Mouse (Mus musculus): ENCODE measurements at regions not wholly inside any gene's neighbourhood (a gene's known extent, or its start where the extent isn't known, plus 50 kb on each side); places are given as distances from the start of the nearest gene placed in this dataset.

DNA sequence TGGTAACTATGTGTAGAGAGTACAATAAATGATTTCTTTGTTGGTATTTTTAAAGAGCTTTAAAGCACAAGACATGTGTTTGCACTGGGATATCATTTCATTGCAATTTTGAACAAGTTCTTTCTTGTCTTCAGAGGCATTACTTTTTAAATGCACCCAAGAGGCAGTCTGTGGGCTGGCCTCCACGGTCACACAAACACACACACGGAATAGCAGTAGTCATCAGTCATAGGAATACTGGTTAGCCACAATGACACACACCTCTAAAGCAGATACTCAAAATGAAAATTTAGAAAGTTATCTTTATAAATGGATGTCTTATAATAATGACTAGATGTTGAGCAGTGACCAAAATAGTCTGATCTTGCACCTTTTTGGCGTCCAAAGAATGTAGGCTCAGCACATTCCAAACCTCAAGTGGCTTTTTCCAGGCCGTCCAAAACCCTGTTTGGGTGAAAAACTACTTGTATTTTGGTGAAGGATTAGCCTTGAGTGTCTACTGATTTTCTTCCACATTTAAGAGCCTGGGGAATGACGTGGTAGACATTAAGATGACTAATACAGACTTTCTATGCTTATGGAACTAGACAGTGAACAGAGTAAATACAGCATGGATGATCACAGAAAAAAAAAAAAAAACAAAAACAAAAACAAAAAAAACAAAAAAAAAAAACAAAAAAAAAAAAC, 658.5 kb downstream of the Inhba start:
- DNase-seq: no peak

DNA sequence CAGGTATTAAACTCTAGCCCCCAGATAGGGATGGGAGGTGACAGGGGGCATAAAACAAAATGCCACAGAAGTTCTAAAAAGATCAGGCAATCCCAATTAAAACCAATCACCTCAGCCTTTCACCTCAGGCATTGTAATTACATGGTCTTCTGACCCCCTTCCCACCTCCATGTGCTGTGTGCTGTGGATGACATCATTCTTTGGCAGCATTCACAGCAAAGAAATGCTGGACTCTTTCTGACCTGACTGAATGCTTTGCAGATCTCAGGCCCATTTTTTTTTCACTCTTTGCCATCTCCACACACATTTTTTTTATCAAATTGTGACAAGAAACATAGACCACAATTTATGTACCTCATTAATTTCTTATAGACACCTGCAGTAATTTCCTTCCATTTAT, 659.1 kb downstream of the Inhba start:
- DNase-seq: no peak

DNA sequence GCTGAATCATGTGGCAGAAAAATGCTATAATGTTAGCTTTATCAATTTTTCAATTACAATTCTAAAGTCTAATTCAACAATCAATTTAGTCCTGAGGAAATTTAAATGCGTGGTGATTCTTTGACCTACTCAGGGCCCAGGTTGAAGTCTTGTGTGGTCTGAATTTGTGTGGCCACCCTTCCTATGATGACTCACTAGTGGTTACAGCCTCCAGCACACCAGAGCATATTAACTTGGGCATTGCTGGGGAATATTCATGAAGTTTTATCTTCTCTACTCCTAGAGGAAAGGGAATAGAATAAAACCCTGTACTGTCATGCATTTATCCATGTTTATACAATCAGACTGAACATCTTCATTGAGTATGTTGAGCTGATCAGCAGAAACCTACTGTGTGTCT, 665.2 kb downstream of the Inhba start:
- no peak for DNase-seq

DNA sequence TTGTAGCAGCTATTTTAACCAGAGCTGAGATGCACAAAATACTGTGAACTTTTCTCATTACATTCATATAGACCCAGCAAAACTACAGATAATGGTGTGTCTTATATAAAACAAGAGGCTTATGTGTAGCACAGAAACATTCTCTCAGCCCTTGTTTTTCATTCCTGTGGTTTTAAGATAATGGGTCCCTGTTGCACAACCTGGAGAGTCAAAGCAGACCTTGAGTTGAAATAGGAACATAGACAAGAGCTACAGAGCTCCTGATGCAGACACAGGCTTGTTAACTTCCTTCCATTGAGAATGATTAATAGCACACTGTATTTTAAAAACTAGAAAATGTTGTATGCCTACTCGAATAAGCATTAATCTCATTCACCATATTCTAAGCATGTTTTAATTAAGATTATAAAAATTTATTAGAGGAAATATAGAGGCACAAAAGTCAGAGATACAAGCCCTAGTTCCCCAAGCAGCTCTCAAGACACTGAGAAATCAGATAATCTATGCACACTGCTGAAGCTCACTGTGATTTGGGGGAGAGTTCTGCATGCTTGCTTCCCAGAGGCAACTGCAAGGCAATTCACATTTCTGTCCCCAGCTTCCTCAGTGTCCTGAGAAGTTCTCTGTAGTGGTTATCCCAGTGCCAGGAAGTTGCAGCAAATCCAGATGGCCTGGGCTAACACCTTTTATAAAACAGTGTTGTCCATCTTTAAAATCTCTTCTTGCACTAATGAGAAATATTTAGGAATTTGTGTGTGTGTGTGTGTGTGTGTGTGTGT, 666.8 kb downstream of the Inhba start:
- no peak for DNase-seq

DNA sequence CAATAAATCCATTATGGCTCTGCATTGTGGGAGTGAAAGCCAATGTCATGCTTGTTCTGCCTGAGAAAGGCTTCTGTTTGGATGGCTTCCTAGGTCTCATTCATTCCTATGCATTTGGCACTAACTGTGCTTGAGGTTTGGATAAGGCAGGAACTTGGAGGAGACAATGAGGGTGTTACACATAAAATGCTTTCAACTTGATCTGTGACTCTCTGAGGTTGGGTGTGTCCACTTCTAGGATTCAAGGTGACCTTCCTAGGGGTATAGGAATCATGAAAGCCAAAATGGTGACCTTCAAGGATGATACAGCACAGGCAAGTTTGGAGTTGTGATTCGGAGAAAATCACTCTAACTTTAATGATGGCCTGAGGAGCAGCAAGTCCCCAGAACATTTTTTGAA, 682.5 kb downstream of the Inhba start:
- no peak for DNase-seq

DNA sequence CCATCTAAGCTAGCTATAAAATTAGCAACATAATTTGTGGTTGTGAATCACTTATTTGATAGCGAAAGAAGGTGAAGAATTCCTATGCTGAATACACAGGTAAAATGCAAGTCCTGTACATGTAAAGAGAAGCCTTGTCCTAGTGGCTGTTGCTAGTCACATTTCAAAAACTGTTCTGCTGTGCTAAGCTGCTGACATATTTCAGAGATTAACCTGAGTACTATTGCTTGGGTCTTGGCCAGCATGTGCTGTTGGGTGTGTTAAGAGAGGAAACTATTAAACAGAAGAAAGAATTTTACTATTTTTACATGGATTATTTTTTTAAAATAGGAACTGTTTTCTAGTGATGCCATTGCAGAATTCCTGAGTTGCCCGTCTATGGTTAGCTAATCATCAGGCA, 689.3 kb downstream of the Inhba start:
- DNase-seq: no peak

DNA sequence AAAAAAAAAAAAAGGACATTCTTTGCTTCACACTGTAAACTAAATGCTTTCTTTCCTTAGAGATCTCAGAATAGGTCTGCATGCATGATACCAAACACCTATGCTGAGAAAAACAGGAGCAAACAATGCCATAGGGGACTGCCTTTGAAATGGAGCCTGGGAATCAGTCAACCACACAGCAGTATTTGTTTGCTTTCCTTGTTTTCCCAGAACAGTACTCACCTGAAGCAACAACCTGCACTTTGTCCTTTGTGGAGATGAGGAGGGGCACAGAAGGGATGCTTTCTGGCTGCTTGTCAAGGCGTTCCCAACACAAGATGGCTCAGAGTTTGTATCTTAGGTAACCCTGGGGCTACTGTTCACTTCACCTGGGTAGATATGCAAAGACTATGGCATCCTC, 690.5 kb downstream of the Inhba start:
- no peak for DNase-seq

DNA sequence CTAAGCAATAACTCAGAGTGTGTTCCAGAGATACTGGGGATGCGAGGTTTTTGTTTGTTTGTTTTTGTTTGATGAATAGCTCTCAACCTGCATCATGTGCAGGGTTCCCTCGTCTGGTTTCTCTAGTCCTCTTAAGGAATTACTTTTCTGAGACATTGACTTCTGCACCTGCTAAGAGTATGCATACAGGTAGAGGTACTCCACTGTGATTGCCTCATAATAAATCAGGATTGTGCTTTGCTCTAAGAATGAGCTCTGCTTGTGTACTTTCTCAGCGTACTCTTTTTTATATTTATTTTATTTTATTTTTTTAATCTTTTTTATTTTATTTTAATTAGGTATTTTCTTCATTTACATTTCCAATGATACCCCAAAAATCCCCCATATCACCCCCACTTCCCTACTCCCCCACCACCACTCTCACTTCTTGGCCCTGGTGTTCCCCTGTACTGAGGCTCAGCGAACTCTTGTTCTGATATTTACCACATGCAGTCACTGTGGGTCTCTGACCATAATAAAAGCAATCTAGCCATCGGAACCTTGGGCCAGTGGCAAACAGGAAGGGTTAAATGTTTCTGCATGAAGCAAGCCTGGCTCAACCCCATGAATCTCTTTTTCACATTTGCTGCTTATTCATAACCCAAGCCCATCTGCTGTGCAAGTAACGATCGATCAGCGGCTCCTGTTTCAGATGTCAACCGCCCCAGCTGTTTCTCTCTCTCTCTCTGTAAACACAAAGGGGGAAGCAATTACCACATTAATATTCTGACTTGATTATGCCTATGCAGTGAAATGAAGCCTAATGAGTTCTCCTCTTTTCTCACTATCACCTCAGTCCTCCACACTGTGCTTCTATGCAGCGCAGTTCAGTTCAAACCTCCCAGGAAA, 693.8 kb downstream of the Inhba start:
- DNase-seq: no peak

DNA sequence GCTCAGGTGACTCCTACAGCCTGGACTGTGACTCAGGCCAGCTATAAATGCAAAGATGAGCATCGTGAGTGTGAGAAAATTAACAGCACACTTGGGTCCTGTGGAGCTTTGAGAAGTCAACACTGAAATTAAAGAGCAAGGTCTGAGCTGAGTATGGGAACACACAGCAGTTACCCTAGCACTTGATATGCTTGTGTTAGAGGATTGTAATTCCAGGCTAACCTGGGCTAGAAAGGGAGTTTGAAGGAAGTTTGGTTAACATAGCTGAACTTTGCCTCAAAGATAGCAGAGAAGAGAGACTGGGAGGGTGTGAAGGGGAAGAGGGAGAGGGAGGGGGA, 694.4 kb downstream of the Inhba start:
- no peak for DNase-seq

DNA sequence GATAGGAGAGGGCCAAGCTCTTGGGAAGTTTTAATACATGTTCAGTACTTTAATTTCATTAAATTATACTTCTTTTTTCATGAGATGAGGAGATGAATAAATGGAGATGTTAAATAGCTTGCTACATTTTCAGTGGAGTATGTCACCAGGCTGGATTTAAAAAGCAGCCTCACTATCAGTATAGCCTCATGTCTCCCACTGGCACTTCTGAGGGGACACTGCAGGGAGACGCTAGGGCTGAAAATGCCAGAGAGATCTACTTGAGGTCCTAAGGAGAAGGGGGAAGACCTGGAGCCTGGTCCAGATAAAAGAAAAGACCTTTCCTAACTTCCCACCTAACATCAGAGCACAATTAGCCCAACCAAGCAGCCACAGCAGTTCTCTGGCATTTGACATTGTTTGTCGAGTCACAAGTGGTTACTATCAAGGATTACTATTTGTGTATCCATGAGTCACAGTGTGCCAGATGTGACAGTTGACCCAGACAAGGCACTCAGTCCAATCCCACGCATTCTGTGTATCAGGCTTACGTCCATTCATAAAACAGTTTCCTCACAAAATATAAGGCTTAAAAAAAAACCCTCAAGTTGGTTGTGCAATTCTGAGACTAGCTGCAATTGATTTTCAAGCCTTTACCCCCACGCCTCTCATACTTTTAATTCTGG, 703.8 kb downstream of the Inhba start:
- no peak for DNase-seq

DNA sequence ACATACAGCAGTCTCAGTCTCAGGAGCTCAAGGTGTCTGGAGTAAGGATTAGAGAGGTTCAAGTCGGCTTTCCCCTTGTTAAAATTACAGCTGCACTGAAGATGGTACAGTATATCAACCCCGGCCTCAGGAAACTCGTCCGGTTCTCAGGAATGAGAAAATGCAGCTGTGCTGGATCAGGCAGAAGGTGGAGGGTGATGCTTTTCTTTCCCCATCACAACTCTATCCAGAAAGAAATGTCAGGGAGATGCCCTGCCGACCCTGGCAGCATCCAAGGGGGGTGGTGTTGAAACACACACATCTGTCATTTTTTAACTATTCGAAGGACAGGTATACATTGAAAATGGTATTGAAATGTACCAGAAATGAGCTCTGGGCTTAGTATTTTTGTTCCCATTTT, 704.7 kb downstream of the Inhba start:
- DNase-seq: no peak

DNA sequence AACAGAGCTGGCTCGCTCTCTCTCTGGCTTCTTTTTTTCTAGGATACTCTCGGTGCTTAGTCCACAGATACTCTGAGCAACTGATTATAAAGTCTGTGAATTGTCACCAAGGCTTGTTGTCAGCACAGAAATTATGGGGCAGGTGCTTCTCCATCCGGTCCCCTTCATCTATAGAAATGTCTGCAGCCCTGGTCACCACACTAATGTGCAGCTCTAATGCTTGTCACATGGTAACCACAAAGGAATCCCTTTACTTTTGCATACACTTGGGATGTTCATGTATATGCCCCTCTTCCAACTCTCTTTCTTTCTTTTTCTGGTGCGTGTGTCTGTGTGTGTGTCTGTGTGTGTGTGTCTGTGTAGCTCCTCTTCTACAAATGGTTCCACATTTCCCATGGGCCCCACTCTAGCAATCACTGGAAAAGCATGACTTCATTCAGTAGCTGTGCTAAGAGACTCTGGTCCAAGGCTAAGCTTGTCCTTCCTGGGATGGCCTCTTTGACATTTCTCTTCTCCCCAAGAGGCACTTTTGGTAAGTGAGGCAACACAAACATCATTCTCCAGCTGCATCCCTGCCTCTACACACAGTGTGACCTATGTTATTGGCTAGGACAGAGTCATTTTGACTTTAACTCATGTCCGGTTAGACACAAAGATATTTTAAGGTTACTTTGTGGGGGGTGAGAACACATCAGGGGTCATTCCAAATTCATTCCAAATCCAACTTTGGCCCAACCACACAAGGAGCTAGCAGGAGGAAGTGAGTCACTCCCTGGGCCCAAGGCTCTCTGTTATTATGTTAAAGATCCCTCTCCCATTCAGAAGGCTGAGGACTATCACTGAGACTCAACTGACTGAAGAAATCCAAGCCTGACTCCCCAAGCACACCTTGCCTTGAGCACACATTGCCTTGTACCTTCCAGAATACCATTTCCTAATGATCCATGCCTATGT, 705.4 kb downstream of the Inhba start:
- no peak for DNase-seq

DNA sequence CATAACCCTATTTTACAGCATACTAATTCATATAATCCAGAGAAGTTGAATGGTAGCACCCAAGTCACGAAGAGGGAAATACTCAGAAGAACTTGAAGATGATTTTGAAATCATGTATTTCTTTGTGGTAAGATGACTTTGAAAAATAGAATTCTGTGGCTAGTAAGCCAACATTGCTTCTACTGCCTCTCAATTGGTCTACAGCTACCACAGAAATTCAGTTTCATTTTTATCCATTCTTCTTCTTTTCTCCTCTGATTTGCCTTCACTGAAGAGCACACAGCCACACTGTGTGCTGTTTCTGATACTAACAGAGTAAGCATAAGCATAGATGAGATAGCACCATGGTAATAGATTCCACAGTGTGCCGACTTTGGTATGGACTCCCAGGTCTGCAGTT, 708.4 kb downstream of the Inhba start:
- no peak for DNase-seq

DNA sequence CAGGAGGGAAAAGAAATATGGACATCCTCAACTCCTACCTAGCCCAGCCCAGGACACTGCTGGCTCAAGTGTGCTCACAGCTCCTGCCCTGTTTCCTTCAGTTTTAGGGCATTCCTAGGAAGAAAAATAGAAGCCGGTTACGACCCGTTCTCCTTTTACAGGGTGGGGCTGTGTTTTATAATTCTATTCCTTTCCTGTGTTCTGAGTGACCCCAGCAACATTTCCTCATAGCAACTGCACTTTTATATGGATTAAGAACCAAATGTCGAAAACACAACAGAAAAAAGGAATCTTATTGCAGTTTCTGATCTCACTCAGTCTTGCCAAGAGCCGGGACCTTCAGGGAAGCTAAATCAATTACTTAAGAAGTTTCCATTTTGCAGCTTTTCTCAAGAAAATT, 713.7 kb downstream of the Inhba start:
- no peak for DNase-seq

DNA sequence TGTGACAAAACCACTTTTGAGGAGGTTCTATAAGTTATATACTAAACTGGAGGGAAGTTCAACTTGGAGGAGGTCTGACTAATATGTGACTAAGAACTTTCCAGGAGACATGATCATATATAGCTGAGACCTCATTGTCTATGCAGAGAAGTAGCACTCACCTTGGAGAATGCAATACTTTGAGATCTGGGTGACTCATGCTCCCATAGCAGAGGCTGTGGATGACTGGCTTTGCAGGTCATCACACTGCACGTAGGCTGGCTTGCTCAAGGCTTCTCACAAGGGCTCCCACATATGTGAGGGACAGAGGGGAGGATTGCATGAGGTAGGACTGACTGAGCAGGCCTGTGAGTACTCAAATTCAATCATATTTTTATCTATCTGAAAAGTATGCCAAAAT, 726.7 kb downstream of the Inhba start:
- no peak for DNase-seq

DNA sequence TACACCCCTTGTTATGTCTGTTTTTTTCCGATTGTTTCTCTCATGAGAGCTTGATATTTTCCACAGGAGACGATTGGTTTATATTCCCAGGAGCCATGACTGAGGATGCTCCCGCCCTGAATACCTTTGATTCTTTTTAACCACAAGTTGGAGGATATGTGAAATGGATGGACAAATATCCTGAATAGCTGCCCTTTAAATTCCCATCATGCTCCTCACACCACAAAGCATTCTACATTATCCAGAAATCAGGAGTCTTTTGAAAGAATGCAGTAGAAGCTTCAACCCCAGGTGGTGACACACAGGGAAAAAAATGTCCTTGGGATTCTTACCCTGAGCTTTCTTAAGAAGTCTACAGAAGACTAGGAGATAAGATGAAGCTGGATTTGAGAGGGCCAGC, 727.9 kb downstream of the Inhba start:
- no peak for DNase-seq

DNA sequence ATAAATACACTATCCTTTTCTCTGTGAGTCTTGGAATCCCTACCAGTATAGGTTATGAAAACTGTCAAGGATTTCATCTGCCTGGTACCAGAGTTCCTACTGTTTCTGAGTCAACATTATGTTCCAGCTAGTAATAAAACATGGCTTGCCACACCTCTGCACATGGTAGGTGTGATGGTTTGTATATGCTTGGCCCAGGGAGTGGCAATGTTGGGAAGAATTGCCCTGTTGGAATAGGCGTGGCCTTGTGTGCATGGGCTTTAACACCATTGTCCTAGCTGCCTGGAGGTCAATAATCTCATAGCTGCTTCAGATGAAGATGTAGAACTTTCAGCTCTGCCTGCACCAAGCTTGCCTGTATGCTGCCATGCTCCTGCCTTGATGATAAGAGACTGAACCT, 732.6 kb downstream of the Inhba start:
- DNase-seq: no peak

DNA sequence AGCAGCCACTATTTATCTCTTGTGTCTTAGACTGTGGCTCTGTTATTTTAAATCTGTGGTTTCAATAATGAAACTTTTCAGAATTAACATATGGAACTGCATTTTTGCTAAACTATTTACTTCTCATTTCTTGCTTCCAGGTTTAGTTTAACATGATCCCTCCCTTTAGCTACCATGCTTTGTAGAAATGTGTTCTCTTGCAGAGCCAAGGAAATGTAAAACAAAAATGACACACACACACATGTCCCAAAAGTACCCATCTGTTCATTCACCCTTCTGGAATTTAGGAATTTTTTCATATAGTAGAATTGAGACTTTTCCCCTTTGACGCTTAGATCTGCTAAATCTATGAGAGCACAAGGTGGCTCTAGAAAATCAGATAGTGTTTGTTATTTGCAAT, 734.0 kb downstream of the Inhba start:
- DNase-seq: no peak

DNA sequence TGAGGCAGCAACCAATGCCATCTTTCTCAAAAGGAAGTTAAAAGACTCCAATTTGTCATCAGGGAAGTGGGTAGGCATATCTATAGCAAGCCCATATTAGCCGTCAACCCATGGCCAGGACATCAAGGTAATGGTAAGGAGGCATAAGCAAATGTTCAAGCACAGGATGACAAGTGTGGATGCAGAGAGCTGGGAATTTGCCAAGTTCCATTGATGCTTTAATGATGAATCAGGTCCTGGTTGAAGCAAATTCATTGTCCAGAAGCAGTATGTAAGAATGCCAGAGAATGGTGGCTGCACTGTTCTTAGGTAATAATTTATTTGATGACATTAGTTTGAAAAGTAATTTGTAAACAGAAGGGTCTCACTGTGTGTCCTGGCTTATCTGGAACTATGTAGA, 734.8 kb downstream of the Inhba start:
- no peak for DNase-seq

DNA sequence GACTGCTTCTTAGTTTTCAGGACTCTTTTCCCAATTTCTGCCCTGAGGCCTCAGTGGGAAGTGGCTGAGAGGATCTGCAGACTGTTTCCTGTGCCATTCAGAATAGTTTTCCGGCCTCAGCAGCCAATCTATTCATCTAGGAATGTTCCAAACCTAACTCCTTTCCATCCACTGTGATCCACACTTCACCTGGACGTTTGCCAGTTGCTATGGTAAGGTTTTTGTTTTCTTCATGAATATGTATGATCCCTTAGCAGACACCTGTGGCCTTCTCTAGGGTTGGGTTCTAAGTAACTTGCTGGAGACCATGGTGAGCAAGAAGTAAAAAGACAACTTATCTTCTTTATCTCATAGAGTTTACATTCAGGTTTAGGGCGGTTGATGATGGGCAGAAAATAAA, 744.6 kb downstream of the Inhba start:
- DNase-seq: no peak

DNA sequence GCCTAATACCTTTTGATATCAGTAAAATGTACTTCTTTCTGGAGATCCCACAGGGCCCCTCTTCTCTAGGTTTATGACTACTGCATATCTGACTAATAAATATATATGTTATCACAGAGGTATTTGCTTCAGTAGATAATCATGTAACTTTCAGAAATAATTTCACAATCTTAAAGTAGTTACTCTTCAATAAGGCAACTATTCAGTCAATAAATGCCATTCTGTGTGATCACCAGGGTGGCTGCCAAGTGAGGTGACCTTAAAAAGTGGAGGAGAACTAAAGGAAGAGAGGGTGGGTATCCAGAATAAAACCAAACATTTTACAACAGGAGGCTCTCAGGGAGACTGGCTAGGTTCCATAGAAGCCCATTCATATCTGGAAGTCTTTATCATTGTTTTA, 748.4 kb downstream of the Inhba start:
- no peak for DNase-seq

DNA sequence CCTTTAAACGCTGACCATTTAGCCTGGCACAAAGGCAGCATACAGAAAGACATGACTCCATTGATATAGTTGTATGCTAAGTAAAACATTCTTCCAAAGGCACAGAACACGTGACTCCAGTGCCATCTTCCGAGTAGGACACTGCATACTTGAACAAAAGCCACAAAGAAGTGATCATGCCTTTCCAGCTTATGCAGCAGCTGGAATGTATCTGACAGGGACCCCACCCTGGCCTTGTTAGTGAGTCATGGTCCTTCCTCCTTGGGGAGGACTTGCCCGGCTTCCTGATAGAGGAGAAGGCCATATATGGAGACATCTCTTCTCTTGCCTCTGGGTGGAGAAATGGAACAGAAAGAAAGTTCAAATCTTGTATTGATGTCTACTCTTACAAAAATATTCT, 749.8 kb downstream of the Inhba start:
- no peak for DNase-seq

Data from adrenal gland, postnatal 25 days (tissue).